Mouse (Mus musculus) spleen, adult 2 months (tissue): Measurements from ENCODE around the gene Zyx. TPM values are rescaled to one million over a fixed set of nuclear protein-coding genes. Genes with fewer than 3 reads are reported as not detected.

ENCODE experiments used
- DNase-seq, 2 experiments: peaks; one replicate each; pipeline versions ENCODE4 v3.0.0 to v3.0.0-alpha.2; 2012 to 2021; ENCODE audit warnings: low spot score in 2 of 2, low read depth in 1 of 2
- H3K27ac ChIP-seq: fragments of 200-500 bp; 2 replicates; pipeline ENCODE4 v1.5.1; 2012; ENCODE audit warnings: low read length, inconsistent platforms; ENCODE audit not compliant: insufficient read depth
- H3K27me3 ChIP-seq: fragments of 200-500 bp; 2 replicates; pipeline ENCODE4 v1.6.1; 2012; ENCODE audit warnings: mild to moderate bottlenecking, moderate library complexity, low read length, inconsistent platforms; ENCODE audit not compliant: control insufficient read depth, insufficient read depth
- H3K36me3 ChIP-seq: fragments of 200-500 bp; 2 replicates; pipeline ENCODE4 v1.6.1; 2012; ENCODE audit warnings: mild to moderate bottlenecking, low read length, inconsistent platforms; ENCODE audit not compliant: control insufficient read depth, insufficient read depth
- H3K4me1 ChIP-seq: fragments of 200-500 bp; 2 replicates; pipeline ENCODE4 v1.6.1; 2011; ENCODE audit warnings: inconsistent platforms; ENCODE audit not compliant: control insufficient read depth, insufficient read depth, insufficient read length
- H3K4me3 ChIP-seq: fragments of 200-500 bp; 2 replicates; pipeline ENCODE4 v1.5.1; 2011; ENCODE audit warnings: mild to moderate bottlenecking, inconsistent platforms; ENCODE audit not compliant: insufficient read depth, insufficient read length; ENCODE audit errors: extremely low read depth
- CTCF ChIP-seq: fragments of 200-500 bp; IDR thresholded peaks from 2 replicates; pipeline ENCODE4 v1.5.1; 2011; ENCODE audit warnings: mild to moderate bottlenecking, inconsistent platforms; ENCODE audit not compliant: insufficient read depth, insufficient read length, insufficient replicate concordance; ENCODE audit errors: extremely low read depth
- POLR2A ChIP-seq: fragments of 200-500 bp; IDR thresholded peaks from 2 replicates; pipeline ENCODE4 v1.6.1; 2011; ENCODE audit warnings: low read depth, low read length, inconsistent platforms
- WGBS: fragments of 180-500 bp; shearing (Covaris S2); methylation state at CpG from one replicate; pipeline ENCODE4 v1.1.7; 2018; 5-methylcytosine and 5-hydroxymethylcytosine counted together
- polyA plus RNA-seq: library from polyadenylated mRNA; depleted of rRNA; stranded (reverse); fragments of >200 nt; gene quantifications from 2 replicates; pipeline ENCODE4 v1.2.3, GENCODE M21; 2012; rRNA removed

Gene Zyx
- polyA plus RNA-seq, 1 experiment, result 184 TPM

DNA sequence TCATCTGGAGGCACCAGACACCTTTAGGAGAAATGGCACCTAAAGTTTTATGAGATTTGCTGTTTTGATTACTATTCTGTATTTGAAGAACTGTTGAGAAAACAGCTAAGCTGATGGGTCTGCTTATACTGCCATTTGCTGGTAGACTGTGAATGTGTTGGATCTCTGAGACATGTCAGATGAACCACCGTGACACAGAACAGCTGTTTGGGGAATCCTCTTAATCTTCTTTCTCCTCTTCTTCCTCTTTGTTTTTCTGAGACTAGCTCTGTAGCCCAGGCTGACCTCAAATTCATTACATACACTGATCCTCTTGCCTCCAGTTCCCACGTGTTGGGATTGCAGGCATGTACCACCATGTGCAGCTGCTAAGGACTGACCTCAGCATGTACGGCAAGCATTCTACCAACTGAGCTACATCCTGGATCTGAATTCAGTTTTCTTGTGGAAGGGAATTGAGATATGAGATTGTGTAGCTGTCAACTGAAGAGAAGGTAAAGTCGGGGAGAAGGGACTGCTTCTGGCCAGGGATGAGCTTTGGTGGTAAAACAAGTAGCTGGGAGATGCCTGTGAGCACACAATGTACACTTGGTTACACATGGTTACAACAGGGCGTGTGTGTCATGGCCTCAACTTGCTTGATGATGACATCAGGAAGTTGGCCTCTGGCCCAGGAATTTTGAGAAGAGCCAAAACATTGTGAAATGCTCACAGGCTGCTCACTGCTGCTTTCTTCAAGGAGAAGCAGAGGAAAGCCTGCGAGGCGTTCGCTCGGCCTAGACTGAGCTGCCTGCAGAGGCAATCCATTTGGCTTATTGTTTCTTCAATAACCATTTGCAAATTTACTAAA, 46.8 kb downstream of the Zyx start:
- peak in 1 of 2 experiments; percentile 20 for DNase-seq
- WGBS, result 56% methylated on average over 9 of the region's 9 CpGs
- Histone ChIP-seq H3K36me3 (no peaks in the 10 kb centered on the region), H3K27me3 (no peaks in the 10 kb centered on the region), H3K4me1 (peaks cover 11% of the 10 kb centered on the region; the same call in 1 of the 2 replicates), H3K4me3 (no peak overlapping the region), H3K27ac (peak overlapping the region; percentile 33; the same call in 1 of the 2 replicates)
- TF ChIP-seq CTCF (no peak), POLR2A (no peak)

DNA sequence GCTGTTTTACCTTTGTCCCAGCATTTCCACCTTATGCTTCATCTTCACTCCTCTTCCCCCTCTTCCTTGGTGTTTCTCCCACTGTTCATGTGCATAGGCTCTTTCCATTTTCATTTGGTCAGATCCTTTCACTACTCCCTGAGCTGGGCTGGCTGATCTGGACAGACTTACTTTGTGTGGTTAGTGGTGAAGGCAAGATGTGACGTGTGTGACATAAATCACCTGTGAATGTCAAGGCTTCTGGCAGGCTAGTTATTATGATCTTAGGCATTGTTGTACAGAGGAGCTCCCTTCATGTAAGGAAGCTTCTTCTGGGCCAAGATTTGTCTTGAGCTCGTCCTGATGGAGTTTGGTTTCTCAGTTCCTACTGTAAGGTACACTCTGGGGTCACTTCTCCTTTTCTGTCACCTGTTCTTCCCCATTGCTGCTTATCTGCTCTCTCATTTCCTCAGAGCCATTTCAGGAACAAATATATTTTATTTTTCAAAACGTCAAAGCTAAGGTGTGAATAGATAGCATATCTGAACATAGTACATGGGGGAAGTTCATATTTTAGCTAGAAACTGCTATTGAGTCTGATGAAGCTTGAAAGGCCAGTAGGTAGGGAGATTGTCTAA, 47.7 kb downstream of the Zyx start:
- Histone ChIP-seq H3K4me1 (peaks cover 11% of the 10 kb centered on the region; the same call in 1 of the 2 replicates), H3K27ac (peak overlapping the region; percentile 10; the same call in 1 of the 2 replicates), H3K27me3 (no peaks in the 10 kb centered on the region), H3K4me3 (no peak overlapping the region), H3K36me3 (no peaks in the 10 kb centered on the region)
- WGBS, result 11% methylated on average over 3 of the region's 3 CpGs
- DNase-seq, result peak in 1 of 2 experiments; percentile 41
- TF ChIP-seq POLR2A, result no peak
- no peak for TF ChIP-seq CTCF

DNA sequence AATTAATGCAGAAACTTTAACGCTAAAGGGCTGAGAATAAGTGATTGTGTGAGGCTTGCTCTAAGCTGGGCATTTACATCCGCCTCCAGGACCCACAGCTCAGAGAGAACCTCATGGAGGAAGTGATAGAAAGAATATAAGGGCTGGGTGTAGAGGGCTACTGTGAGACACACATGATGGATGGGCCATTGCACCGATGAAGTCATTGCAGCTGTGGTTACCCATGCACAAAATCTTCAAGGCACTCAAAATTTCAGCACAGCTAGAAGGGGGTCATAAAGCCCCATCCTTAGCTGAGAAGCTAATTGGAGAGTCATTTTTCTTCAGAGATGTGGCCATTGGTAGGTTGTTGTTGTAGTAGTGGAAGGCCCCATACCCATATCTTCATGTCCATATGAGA, 48.9 kb downstream of the Zyx start:
- TF ChIP-seq CTCF (no peak), POLR2A (no peak)
- peak in 1 of 2 experiments; percentile 7 for DNase-seq
- 14% methylated on average over 3 of the region's 3 CpGs for WGBS
- Histone ChIP-seq H3K4me3 (no peak overlapping the region), H3K4me1 (peaks cover 11% of the 10 kb centered on the region; the same call in 1 of the 2 replicates), H3K27ac (no peak overlapping the region), H3K36me3 (no peaks in the 10 kb centered on the region), H3K27me3 (no peaks in the 10 kb centered on the region)

DNA sequence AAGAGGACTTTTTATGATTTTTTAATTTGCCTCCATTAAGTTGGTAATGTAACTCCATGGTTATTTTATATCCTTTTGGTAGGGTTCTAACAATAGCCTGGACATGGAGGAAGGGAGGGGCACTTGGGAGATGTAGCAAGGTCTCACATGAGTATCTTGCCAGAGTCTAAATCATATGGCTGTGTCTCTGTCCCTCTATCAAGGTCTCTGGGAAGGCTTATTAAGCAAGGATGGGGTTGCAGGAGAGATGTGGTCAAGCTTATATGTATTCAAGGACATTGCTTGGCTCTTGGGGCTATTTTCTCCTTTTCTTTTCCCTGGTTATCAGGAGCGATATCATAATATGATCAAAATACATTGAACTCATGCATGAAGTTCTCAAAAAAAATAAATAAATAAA, 49.6 kb downstream of the Zyx start:
- Histone ChIP-seq H3K27me3 (no peaks in the 10 kb centered on the region), H3K4me3 (no peak overlapping the region), H3K36me3 (no peaks in the 10 kb centered on the region), H3K27ac (no peak overlapping the region), H3K4me1 (peaks cover 11% of the 10 kb centered on the region; the same call in 1 of the 2 replicates)
- DNase-seq, result no peak
- WGBS, result 92% methylated on average over 1 of the region's 1 CpGs
- TF ChIP-seq CTCF, result no peak
- no peak for TF ChIP-seq POLR2A

DNA sequence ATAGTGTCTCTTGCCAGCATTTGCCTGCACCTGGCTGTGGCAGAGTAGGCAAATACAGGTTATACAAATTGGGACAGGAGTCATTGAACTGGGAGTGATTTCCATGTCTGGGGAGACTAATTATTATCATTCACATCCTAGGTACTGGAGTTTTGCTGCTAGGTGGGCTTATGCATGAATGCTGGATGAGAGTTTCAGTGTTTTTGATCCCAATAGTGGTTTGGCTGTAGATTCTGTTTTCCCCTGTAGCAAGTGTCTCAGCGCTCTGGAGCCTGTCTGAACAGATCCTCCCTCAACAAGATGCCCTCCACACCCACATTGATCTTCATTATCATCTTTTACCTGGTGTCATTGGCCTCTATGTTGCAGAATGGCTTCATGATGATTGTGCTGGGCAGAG, 50.5 kb downstream of the Zyx start, which contains the start of gene Tas2r143:
Tas2r143 (plus strand) TSS at position 301 of the 400 bp plus-strand sequence.
- H3K36me3 ChIP-seq, result no peaks in the 10 kb centered on the region
- H3K4me1 ChIP-seq, result peaks cover 11% of the 10 kb centered on the region; the same call in 1 of the 2 replicates
- no peak within 1 kb of the TSS for H3K27ac ChIP-seq
- no peaks in the 10 kb centered on the region for H3K27me3 ChIP-seq
- no peak for DNase-seq
- no peak for TF ChIP-seq CTCF
- no peak for TF ChIP-seq POLR2A
- WGBS, result 90% methylated on average over 1 of the region's 1 CpGs
- H3K4me3 ChIP-seq, result no peak within 1 kb of the TSS

DNA sequence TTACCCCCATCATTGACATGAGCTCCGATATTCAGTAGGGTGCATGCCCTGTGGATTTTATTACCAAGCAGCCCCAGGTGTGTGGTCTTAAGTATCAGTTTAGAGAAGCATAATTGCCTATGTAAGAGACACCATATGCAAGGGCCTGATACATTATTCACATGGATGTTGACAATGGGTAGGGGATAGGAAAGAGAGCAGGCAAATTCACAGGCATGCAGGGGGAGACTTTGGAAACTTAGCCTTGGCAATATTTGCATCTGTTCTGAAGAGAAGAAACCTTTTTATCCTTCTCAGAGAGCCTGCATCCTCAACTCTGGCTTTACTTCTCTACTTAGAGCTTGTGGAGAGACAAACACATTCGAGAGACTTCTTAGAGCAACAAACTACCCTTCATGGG, 55.7 kb downstream of the Zyx start, which contains the start of gene Tas2r135:
Tas2r135 (plus strand) TSS at position 301 of the 400 bp plus-strand sequence.
- no peak for DNase-seq
- H3K4me3 ChIP-seq, result no peak within 1 kb of the TSS
- H3K36me3 ChIP-seq, result no peaks in the 10 kb centered on the region
- 0 out of 2 replicates have a peak, but pooled peaks cover 3% of the 10 kb centered on the region for H3K4me1 ChIP-seq
- no peaks in the 10 kb centered on the region for H3K27me3 ChIP-seq
- 88% methylated on average over 2 of the region's 2 CpGs for WGBS
- H3K27ac ChIP-seq, result no peak within 1 kb of the TSS
- TF ChIP-seq POLR2A (no peak), CTCF (no peak)

Other genes starting within 250 kb of the Zyx start
- gene Tas2r139, start 208.7 kb upstream of the Zyx start, polyA plus RNA-seq, result not detected in 2 replicates
- gene Tas2r144, start 134.3 kb upstream of the Zyx start, polyA plus RNA-seq, result not detected in 2 replicates
- gene Gstk1, start 103.7 kb upstream of the Zyx start, polyA plus RNA-seq, result 4.1 and 4.6 TPM in 2 replicates
- gene Tmem139, start 87.7 kb upstream of the Zyx start, polyA plus RNA-seq, result not detected in 2 replicates
- gene Casp2, start 84.6 kb upstream of the Zyx start, polyA plus RNA-seq, result 32.2 and 33.6 TPM in 2 replicates
- gene Clcn1, start 62.9 kb upstream of the Zyx start, polyA plus RNA-seq, result 0.18 and 0.26 TPM in 2 replicates
- 0.06 and 0.15 TPM in 2 replicates for gene Fam131b, start 25.0 kb upstream of the Zyx start, polyA plus RNA-seq
- gene Epha1, start 23.6 kb downstream of the Zyx start, polyA plus RNA-seq, result 0.18 and 0.19 TPM in 2 replicates
- 0.13 and 0.69 TPM in 2 replicates for gene Tas2r143, start 50.6 kb downstream of the Zyx start, polyA plus RNA-seq
- gene Tas2r135, start 55.8 kb downstream of the Zyx start, polyA plus RNA-seq, result 0.07 and 0.13 TPM in 2 replicates
- gene Tas2r126, start 84.9 kb downstream of the Zyx start, polyA plus RNA-seq, result 0.09 TPM in 1 of 2 replicates, not detected in the other
- not detected in 2 replicates for gene Olfr458, start 115.6 kb downstream of the Zyx start, polyA plus RNA-seq
- gene Olfr457, start 126.7 kb downstream of the Zyx start, polyA plus RNA-seq, result not detected in 2 replicates
- gene Olfr456, start 137.6 kb downstream of the Zyx start, polyA plus RNA-seq, result 0.09 TPM in 1 of 2 replicates, not detected in the other
- gene Olfr455, start 198.0 kb downstream of the Zyx start, polyA plus RNA-seq, result not detected in 2 replicates
- gene Tcaf3, start 248.1 kb downstream of the Zyx start, polyA plus RNA-seq, result not detected in 2 replicates